Mouse (Mus musculus): ENCODE results near the gene Rnf10. TPM values are rescaled to one million over a fixed set of nuclear protein-coding genes. Genes with fewer than 3 reads are reported as not detected.

Rnf10 gene
- polyA plus RNA-seq (2015; fragmentation: Nextera tagmentation; extraction: Ambion mirVana), result 98.5 and 104 TPM in 2 replicates

- Histone ChIP-seq H3K4me3 (ENCODE audit: low read depth, low read length) (peak within 1 kb of the TSS; percentile 99), H3K36me3 (ENCODE audit: insufficient read depth, low read length) (no peaks in the 10 kb centered on the region), H3K9ac (replicated peaks; ENCODE audit: low read depth) (peak within 1 kb of the TSS; percentile 99), H3K4me1 (ENCODE audit: insufficient read depth, low read depth, low read length) (peaks cover 13% of the 10 kb centered on the region; the same call in 1 of the 2 replicates), H3K9me3 (ENCODE audit: low read length) (no peaks in the 10 kb centered on the region), H3K27me3 (replicated peaks; ENCODE audit: insufficient read depth, low read length) (no peaks in the 10 kb centered on the region), H3K4me2 (replicated peaks; ENCODE audit: low read depth, low read length) (peak within 1 kb of the TSS; percentile 68), H3K27ac (ENCODE audit: low read length) (peak within 1 kb of the TSS; percentile 90)
- 13% methylated on average over 22 of the region's 26 CpGs for WGBS
- peak; percentile 97 for DNase-seq (ENCODE audit: low spot score)
- ATAC-seq, result peak; percentile 91
- TF ChIP-seq CTCF (IDR thresholded peaks at IDR 0.05), result no peak
- no peak for TF ChIP-seq EP300 (IDR thresholded peaks at IDR 0.05)
Measured at GRCm38 (mm10) chr5:115272812-115273548, at the start of gene Rnf10. Gene Rnf10, minus strand, starts transcription at chr5:115272898.

GRCm38 (mm10) chr5:115319004-115319940 is 46.6 kb upstream of the Rnf10 start:
- peaks cover 7% of the 10 kb centered on the region; the same call in 1 of the 2 replicates for H3K4me1 ChIP-seq (ENCODE audit: insufficient read depth, low read depth, low read length)
- H3K4me3 ChIP-seq (ENCODE audit: low read depth, low read length), result peak overlapping the region; percentile 24; the same call in 1 of the 2 replicates
- DNase-seq (ENCODE audit: low spot score), result peak; percentile 98
- peak overlapping the region; percentile 63 for H3K27ac ChIP-seq (ENCODE audit: low read length)
- TF ChIP-seq EP300 (IDR thresholded peaks at IDR 0.05), result peak; percentile 59; the same call in 1 of the 2 replicates
- peak; percentile 80 for TF ChIP-seq CTCF (IDR thresholded peaks at IDR 0.05)
- H3K9me3 ChIP-seq (ENCODE audit: low read length), result no peaks in the 10 kb centered on the region
- no peak overlapping the region for H3K9ac ChIP-seq (replicated peaks; ENCODE audit: low read depth)
- peak overlapping the region; percentile 59 for H3K4me2 ChIP-seq (replicated peaks; ENCODE audit: low read depth, low read length)
- ATAC-seq, result peak; percentile 97
- WGBS, result under 1% methylated on average over 22 of the region's 22 CpGs
- no peaks in the 10 kb centered on the region for H3K27me3 ChIP-seq (replicated peaks; ENCODE audit: insufficient read depth, low read length)
- no peaks in the 10 kb centered on the region for H3K36me3 ChIP-seq (ENCODE audit: insufficient read depth, low read length)

- no peak overlapping the region for H3K4me3 ChIP-seq (ENCODE audit: low read depth, low read length)
- no peaks in the 10 kb centered on the region for H3K36me3 ChIP-seq (ENCODE audit: insufficient read depth, low read length)
- H3K27ac ChIP-seq (ENCODE audit: low read length), result no peak overlapping the region
- ATAC-seq, result no peak
- peak overlapping the region; percentile 11; the same call in 1 of the 2 replicates for H3K4me2 ChIP-seq (replicated peaks; ENCODE audit: low read depth, low read length)
- no peak overlapping the region for H3K9ac ChIP-seq (replicated peaks; ENCODE audit: low read depth)
- no peaks in the 10 kb centered on the region for H3K27me3 ChIP-seq (replicated peaks; ENCODE audit: insufficient read depth, low read length)
- no peaks in the 10 kb centered on the region for H3K9me3 ChIP-seq (ENCODE audit: low read length)
- DNase-seq (ENCODE audit: low spot score), result peak; percentile 54
- TF ChIP-seq CTCF (IDR thresholded peaks at IDR 0.05), result no peak
- TF ChIP-seq EP300 (IDR thresholded peaks at IDR 0.05), result no peak
- WGBS, result 15% methylated on average over 10 of the region's 10 CpGs
- H3K4me1 ChIP-seq (ENCODE audit: insufficient read depth, low read depth, low read length), result peaks cover 10% of the 10 kb centered on the region; the same call in 1 of the 2 replicates
Measured at GRCm38 (mm10) chr5:115317645-115318328, 45.1 kb upstream of the Rnf10 start.

- DNase-seq (ENCODE audit: low spot score) (no peak), ATAC-seq (no peak)
- WGBS, result 27% methylated on average over 13 of the region's 14 CpGs
- Histone ChIP-seq H3K36me3 (ENCODE audit: insufficient read depth, low read length) (no peaks in the 10 kb centered on the region), H3K27ac (ENCODE audit: low read length) (no peak overlapping the region), H3K4me3 (ENCODE audit: low read depth, low read length) (no peak overlapping the region), H3K4me2 (replicated peaks; ENCODE audit: low read depth, low read length) (no peak overlapping the region), H3K9ac (replicated peaks; ENCODE audit: low read depth) (no peak overlapping the region), H3K4me1 (ENCODE audit: insufficient read depth, low read depth, low read length) (peaks cover 10% of the 10 kb centered on the region; the same call in 1 of the 2 replicates), H3K9me3 (ENCODE audit: low read length) (no peaks in the 10 kb centered on the region), H3K27me3 (replicated peaks; ENCODE audit: insufficient read depth, low read length) (no peaks in the 10 kb centered on the region)
- TF ChIP-seq CTCF (IDR thresholded peaks at IDR 0.05) (no peak), EP300 (IDR thresholded peaks at IDR 0.05) (no peak)
Measured at GRCm38 (mm10) chr5:115316968-115317644, 44.4 kb upstream of the Rnf10 start.

- Histone ChIP-seq H3K4me3 (ENCODE audit: low read depth, low read length) (no peak overlapping the region), H3K4me2 (replicated peaks; ENCODE audit: low read depth, low read length) (no peak overlapping the region), H3K4me1 (ENCODE audit: insufficient read depth, low read depth, low read length) (peaks cover 10% of the 10 kb centered on the region; the same call in 1 of the 2 replicates), H3K27me3 (replicated peaks; ENCODE audit: insufficient read depth, low read length) (no peaks in the 10 kb centered on the region), H3K9me3 (ENCODE audit: low read length) (no peaks in the 10 kb centered on the region), H3K27ac (ENCODE audit: low read length) (no peak overlapping the region), H3K36me3 (ENCODE audit: insufficient read depth, low read length) (no peaks in the 10 kb centered on the region), H3K9ac (replicated peaks; ENCODE audit: low read depth) (no peak overlapping the region)
- 44% methylated on average over 5 of the region's 5 CpGs for WGBS
- ATAC-seq (peak; percentile 6; the same call in 1 of the 2 replicates), DNase-seq (ENCODE audit: low spot score) (no peak)
- TF ChIP-seq EP300 (IDR thresholded peaks at IDR 0.05) (no peak), CTCF (IDR thresholded peaks at IDR 0.05) (no peak)
Measured at GRCm38 (mm10) chr5:115313668-115313943, 40.9 kb upstream of the Rnf10 start.

Data from lung, postnatal 0 days (tissue).